Mouse (Mus musculus): ENCODE measurements around the gene S1pr3. TPM values are rescaled to one million over a fixed set of nuclear protein-coding genes. Genes with fewer than 3 reads are reported as not detected.
A peak's percentile ranks its signal among the peaks of the same experiment; 100 is the strongest.

The S1pr3 gene
- polyA plus RNA-seq, 1 experiment, result 18.1 TPM

GRCm38 (mm10) chr13:51400186-51400719 lies 8.2 kb upstream of the S1pr3 start:
- Histone ChIP-seq H3K4me1 (replicated peaks; ENCODE audit: control insufficient read depth, insufficient read depth, low read length) (peaks cover 13% of the 10 kb centered on the region), H3K27me3 (ENCODE audit: control insufficient read depth, insufficient read depth, low read length) (no peaks in the 10 kb centered on the region), H3K36me3 (ENCODE audit: control insufficient read depth, insufficient read depth, low read length) (no peaks in the 10 kb centered on the region), H3K27ac (ENCODE audit: control insufficient read depth, insufficient read depth, low read length) (no peak overlapping the region), H3K4me3 (ENCODE audit: control insufficient read depth, insufficient read depth, low read length) (peak overlapping the region; percentile 48)
- WGBS, result 11% methylated on average over 14 of the region's 14 CpGs
- peak; percentile 13 for DNase-seq
- TF ChIP-seq CTCF (IDR thresholded peaks at IDR 0.05; ENCODE audit: borderline replicate concordance, control insufficient read depth, extremely low read depth, insufficient read depth, low read length, poor library complexity) (no peak), POLR2A (IDR thresholded peaks at IDR 0.05; ENCODE audit: control insufficient read depth, extremely low read depth, insufficient read depth, low read length, poor library complexity) (no peak)

GRCm38 (mm10) chr13:51400736-51401501 lies 7.5 kb upstream of the S1pr3 start:
- H3K4me1 ChIP-seq (replicated peaks; ENCODE audit: control insufficient read depth, insufficient read depth, low read length), result peaks cover 13% of the 10 kb centered on the region
- TF ChIP-seq CTCF (IDR thresholded peaks at IDR 0.05; ENCODE audit: borderline replicate concordance, control insufficient read depth, extremely low read depth, insufficient read depth, low read length, poor library complexity), result no peak
- TF ChIP-seq POLR2A (IDR thresholded peaks at IDR 0.05; ENCODE audit: control insufficient read depth, extremely low read depth, insufficient read depth, low read length, poor library complexity), result no peak
- H3K36me3 ChIP-seq (ENCODE audit: control insufficient read depth, insufficient read depth, low read length), result no peaks in the 10 kb centered on the region
- peak overlapping the region; percentile 14; the same call in 1 of the 2 replicates for H3K27ac ChIP-seq (ENCODE audit: control insufficient read depth, insufficient read depth, low read length)
- WGBS, result 4% methylated on average over 20 of the region's 20 CpGs
- H3K27me3 ChIP-seq (ENCODE audit: control insufficient read depth, insufficient read depth, low read length), result no peaks in the 10 kb centered on the region
- peak; percentile 43 for DNase-seq
- H3K4me3 ChIP-seq (ENCODE audit: control insufficient read depth, insufficient read depth, low read length), result peak overlapping the region; percentile 48

GRCm38 (mm10) chr13:51404566-51404965 lies 3.9 kb upstream of the S1pr3 start:
- Histone ChIP-seq H3K27me3 (ENCODE audit: control insufficient read depth, insufficient read depth, low read length) (no peaks in the 10 kb centered on the region; the same call in 1 of the 2 replicates), H3K4me3 (ENCODE audit: control insufficient read depth, insufficient read depth, low read length) (no peak overlapping the region), H3K36me3 (ENCODE audit: control insufficient read depth, insufficient read depth, low read length) (no peaks in the 10 kb centered on the region), H3K27ac (ENCODE audit: control insufficient read depth, insufficient read depth, low read length) (no peak overlapping the region), H3K4me1 (replicated peaks; ENCODE audit: control insufficient read depth, insufficient read depth, low read length) (peaks cover 20% of the 10 kb centered on the region)
- DNase-seq, result no peak
- WGBS, result 74% methylated on average over 4 of the region's 4 CpGs
- no peak for TF ChIP-seq POLR2A (IDR thresholded peaks at IDR 0.05; ENCODE audit: control insufficient read depth, extremely low read depth, insufficient read depth, low read length, poor library complexity)
- TF ChIP-seq CTCF (IDR thresholded peaks at IDR 0.05; ENCODE audit: borderline replicate concordance, control insufficient read depth, extremely low read depth, insufficient read depth, low read length, poor library complexity), result no peak

- no peaks in the 10 kb centered on the region for H3K36me3 ChIP-seq (ENCODE audit: control insufficient read depth, insufficient read depth, low read length)
- H3K27me3 ChIP-seq (ENCODE audit: control insufficient read depth, insufficient read depth, low read length), result no peaks in the 10 kb centered on the region; the same call in 1 of the 2 replicates
- no peak for DNase-seq
- no peak for TF ChIP-seq POLR2A (IDR thresholded peaks at IDR 0.05; ENCODE audit: control insufficient read depth, extremely low read depth, insufficient read depth, low read length, poor library complexity)
- no peak for TF ChIP-seq CTCF (IDR thresholded peaks at IDR 0.05; ENCODE audit: borderline replicate concordance, control insufficient read depth, extremely low read depth, insufficient read depth, low read length, poor library complexity)
- 53% methylated on average over 13 of the region's 13 CpGs for WGBS
- H3K27ac ChIP-seq (ENCODE audit: control insufficient read depth, insufficient read depth, low read length), result no peak overlapping the region
- no peak overlapping the region for H3K4me3 ChIP-seq (ENCODE audit: control insufficient read depth, insufficient read depth, low read length)
- H3K4me1 ChIP-seq (replicated peaks; ENCODE audit: control insufficient read depth, insufficient read depth, low read length), result peaks cover 9% of the 10 kb centered on the region
These were observed 2.6 kb upstream of the S1pr3 start for GRCm38 (mm10) chr13:51405731-51406320.

GRCm38 (mm10) chr13:51407541-51408217 lies 760 bp upstream of the S1pr3 start:
- TF ChIP-seq CTCF (IDR thresholded peaks at IDR 0.05; ENCODE audit: borderline replicate concordance, control insufficient read depth, extremely low read depth, insufficient read depth, low read length, poor library complexity) (no peak), POLR2A (IDR thresholded peaks at IDR 0.05; ENCODE audit: control insufficient read depth, extremely low read depth, insufficient read depth, low read length, poor library complexity) (no peak)
- DNase-seq, result no peak

GRCm38 (mm10) chr13:51409936-51410481 lies 1.6 kb downstream of the S1pr3 start:
- TF ChIP-seq POLR2A (IDR thresholded peaks at IDR 0.05; ENCODE audit: control insufficient read depth, extremely low read depth, insufficient read depth, low read length, poor library complexity) (no peak), CTCF (IDR thresholded peaks at IDR 0.05; ENCODE audit: borderline replicate concordance, control insufficient read depth, extremely low read depth, insufficient read depth, low read length, poor library complexity) (no peak)
- peaks cover 7% of the 10 kb centered on the region for H3K4me1 ChIP-seq (replicated peaks; ENCODE audit: control insufficient read depth, insufficient read depth, low read length)

More at GRCm38 (mm10) chr13:51407541-51408217, 760 bp upstream of the S1pr3 start:
- 12% methylated on average over 13 of the region's 13 CpGs for WGBS
- Histone ChIP-seq H3K4me3 (ENCODE audit: control insufficient read depth, insufficient read depth, low read length) (no peak overlapping the region), H3K4me1 (replicated peaks; ENCODE audit: control insufficient read depth, insufficient read depth, low read length) (peaks cover 7% of the 10 kb centered on the region), H3K36me3 (ENCODE audit: control insufficient read depth, insufficient read depth, low read length) (no peaks in the 10 kb centered on the region), H3K27ac (ENCODE audit: control insufficient read depth, insufficient read depth, low read length) (no peak overlapping the region), H3K27me3 (ENCODE audit: control insufficient read depth, insufficient read depth, low read length) (no peaks in the 10 kb centered on the region; the same call in 1 of the 2 replicates)

More at GRCm38 (mm10) chr13:51409936-51410481, 1.6 kb downstream of the S1pr3 start:
- H3K27ac ChIP-seq (ENCODE audit: control insufficient read depth, insufficient read depth, low read length), result no peak overlapping the region
- no peaks in the 10 kb centered on the region; the same call in 1 of the 2 replicates for H3K27me3 ChIP-seq (ENCODE audit: control insufficient read depth, insufficient read depth, low read length)
- 45% methylated on average over 6 of the region's 6 CpGs for WGBS
- no peak for DNase-seq
- H3K4me3 ChIP-seq (ENCODE audit: control insufficient read depth, insufficient read depth, low read length), result no peak overlapping the region
- H3K36me3 ChIP-seq (ENCODE audit: control insufficient read depth, insufficient read depth, low read length), result no peaks in the 10 kb centered on the region
